Mouse (Mus musculus): ENCODE measurements around the gene Ptcd1. TPM values are rescaled to one million over a fixed set of nuclear protein-coding genes. Genes with fewer than 3 reads are reported as not detected.
"Not testable (repeated sequence)": the region's sequence is repeated elsewhere in the genome, so short reads cannot be mapped to it uniquely, and the experiment has no call there.

The Ptcd1 gene
- total RNA-seq, 1 experiment from 2014 or later: 28.3 TPM

- peak; percentile 53 for DNase-seq
These were observed 2.2 kb downstream of the Ptcd1 start for GRCm38 (mm10) chr5:145164710-145165109.

GRCm38 (mm10) chr5:145161361-145161760 is 5.5 kb downstream of the Ptcd1 start:
- DNase-seq: no peak

- no peak for DNase-seq
These were observed 14.2 kb downstream of the Ptcd1 start for GRCm38 (mm10) chr5:145152690-145153089.

- no peak for DNase-seq
These were observed 17.6 kb downstream of the Ptcd1 start for GRCm38 (mm10) chr5:145149294-145149693.

DNA sequence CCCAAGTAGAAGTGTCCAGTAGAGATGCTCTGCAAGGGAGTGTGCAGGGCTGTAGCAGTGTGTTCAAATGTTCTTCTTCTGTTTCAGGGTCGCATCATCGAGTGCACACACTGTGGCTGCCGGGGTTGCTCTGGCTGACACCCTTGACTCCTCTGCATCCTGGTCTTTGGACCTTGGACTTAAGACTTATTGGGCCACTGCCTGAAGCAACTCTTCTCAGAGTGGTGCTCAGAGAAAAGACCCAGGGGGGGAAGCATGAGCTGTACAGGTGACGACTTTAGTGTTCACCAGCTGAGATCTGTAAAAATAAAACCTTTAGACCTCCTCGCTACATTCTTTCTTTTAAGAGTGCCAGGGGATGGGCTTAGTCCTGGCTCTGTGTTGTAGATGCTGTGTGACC is 19.2 kb downstream of the Ptcd1 start:
- DNase-seq: no peak

DNA sequence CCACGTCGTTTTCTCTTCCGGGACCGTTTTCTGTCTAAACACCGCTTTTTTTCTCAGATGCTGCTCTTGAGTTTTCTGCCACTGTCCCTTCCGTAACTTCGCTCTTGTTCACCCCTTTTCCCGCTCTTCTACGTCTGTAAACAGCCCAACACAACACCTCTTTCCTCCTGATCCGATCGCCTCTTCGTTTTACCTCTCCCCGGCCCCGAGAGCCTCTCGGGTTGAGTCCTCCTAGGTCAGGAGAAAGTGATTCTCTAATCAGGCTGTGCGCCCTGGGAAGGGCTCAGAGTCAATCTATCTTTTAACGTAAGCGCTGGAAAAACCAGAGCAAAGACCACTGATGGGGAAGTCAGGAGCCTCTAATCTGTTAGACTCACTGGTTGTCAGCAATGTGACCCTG is 26.3 kb downstream of the Ptcd1 start:
- DNase-seq: peak; percentile 48

- peak; percentile 98 for DNase-seq
These were observed 27.1 kb downstream of the Ptcd1 start, which contains the start of the genes Pdap1 and Bud31 for GRCm38 (mm10) chr5:145139571-145140519. TSS of gene Pdap1 (minus strand) at chr5:145140238. TSS of gene Bud31 (plus strand) at chr5:145140362.

- DNase-seq: no peak
These were observed 28.1 kb downstream of the Ptcd1 start for GRCm38 (mm10) chr5:145138836-145139235.

GRCm38 (mm10) chr5:145133275-145133674 is 33.6 kb downstream of the Ptcd1 start:
- DNase-seq: not testable (repeated sequence)

GRCm38 (mm10) chr5:145130995-145131394 is 35.9 kb downstream of the Ptcd1 start:
- DNase-seq: no peak

- DNase-seq: peak; percentile 74
These were observed 36.7 kb downstream of the Ptcd1 start for GRCm38 (mm10) chr5:145130191-145130590.

DNA sequence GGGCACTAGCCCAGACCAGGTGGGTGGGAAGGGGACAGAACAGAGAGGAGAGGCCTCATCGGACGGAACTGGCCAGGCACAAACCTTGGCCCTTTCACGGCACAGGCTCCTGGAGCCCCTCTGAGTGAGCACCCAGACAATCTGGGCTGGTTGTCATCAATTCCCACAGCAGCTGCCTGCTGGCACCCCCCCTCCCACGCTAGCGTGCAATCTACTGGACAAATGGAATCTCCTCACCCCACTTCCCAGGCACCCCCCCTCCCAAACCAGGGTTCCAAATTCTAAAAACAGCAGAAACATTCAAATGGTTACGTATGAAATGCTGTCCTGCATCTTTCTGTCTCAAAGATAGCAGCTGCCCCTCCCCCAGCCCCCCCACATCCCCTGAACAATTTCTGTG is 37.1 kb downstream of the Ptcd1 start:
- DNase-seq: not testable (repeated sequence)

GRCm38 (mm10) chr5:145129124-145129523 is 37.8 kb downstream of the Ptcd1 start:
- DNase-seq: peak; percentile 73

GRCm38 (mm10) chr5:145126580-145126979 is 40.3 kb downstream of the Ptcd1 start:
- no peak for DNase-seq

DNA sequence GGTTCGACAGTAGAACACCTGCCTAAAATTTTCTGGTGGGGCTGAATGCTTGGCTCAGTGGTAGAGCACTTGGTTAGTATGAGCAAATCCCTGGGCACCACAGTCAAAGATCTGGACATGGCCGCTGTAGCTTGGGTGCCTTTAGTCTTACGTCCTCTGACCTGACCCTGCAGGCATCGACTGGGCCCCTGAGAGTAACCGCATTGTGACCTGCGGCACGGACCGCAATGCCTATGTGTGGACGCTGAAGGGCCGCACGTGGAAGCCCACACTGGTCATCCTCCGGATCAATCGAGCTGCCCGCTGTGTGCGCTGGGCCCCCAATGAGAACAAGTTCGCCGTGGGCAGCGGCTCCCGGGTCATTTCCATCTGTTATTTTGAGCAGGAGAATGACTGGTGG is 43.5 kb downstream of the Ptcd1 start:
- DNase-seq: no peak

DNA sequence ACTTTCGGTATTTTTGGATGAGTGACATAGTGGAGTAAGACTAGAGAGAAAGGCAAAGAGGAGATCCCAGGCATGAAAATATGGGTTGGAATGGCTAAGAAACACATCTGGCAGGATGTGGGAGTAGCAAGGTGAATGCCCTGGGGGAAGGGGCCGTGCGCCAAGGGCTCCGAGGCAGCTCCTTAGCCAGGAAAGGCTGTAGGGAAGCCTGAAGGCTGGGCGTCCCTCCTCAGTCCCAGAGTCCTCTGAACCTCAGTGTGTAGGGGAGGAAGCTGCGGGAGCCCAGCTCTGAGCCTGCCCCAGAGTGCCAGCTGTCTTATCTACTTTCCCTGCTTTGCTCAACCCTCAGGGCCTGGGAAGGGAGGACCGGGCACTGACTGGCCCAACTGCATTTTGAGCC is 46.0 kb downstream of the Ptcd1 start:
- peak; percentile 36 for DNase-seq

- DNase-seq: peak; percentile 52
These were observed 47.5 kb downstream of the Ptcd1 start for GRCm38 (mm10) chr5:145119385-145119784.

DNA sequence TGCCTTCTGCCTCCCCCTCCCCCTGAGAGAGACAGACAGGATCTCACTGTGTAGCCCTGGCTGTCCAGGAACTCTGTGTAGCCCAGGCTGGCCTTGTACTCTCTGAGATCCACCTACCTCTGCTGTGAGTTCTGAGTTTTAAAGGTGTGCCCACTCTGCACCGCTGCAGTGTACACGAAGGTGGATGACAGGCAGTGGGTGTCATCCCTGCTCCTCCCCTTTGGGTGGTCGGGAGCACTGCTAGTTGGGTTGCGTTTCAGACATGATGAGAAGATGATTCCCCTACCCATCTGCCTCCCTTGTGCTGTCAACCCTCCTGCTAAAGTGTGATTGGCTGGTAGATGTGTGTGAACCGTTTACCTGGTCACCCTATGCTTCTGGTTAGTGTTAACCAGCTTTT is 48.4 kb downstream of the Ptcd1 start:
- no peak for DNase-seq

DNA sequence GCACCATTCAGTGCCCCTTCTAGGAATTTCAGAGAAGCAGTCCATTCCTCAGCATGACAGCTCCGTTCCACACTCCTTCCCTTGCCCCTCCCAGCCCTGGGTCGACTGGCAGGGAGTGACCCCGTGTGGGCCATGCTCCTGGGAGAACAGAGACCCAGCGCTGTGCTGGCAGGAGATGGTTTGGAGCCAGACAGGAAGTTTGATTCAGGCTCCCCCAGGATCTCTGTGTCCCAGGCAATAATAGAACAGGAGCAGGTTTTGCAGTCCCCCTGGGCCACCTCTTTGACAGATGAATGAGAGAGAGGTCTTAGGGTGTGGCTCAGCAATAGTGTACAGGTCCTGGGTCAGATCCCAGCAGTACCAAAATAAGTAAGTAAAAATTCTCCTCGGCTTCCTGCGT is 48.9 kb downstream of the Ptcd1 start:
- DNase-seq: peak; percentile 54

- DNase-seq: peak; percentile 88
These were observed 50.0 kb downstream of the Ptcd1 start for GRCm38 (mm10) chr5:145116916-145117315.

GRCm38 (mm10) chr5:145116316-145116715 is 50.6 kb downstream of the Ptcd1 start:
- peak; percentile 83 for DNase-seq

DNA sequence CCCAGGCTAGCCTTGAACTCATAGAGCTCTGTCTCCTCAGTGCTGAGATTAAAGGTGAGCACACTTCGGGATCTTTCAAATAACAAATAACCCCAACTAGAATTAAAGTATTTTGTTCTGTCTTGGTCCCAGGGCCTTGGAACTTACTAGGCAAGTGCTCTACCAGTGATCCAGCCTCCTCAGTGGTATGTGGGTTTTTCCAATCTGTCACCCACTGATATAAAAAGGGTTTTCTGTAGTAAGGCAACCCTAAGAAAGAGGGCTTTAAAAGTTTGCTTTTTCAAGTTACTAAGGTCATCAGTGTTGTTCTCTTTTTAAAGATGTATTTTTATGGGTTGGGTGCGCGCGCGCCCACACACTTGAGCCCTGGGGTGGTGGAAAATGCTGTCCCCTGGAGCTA is 51.2 kb downstream of the Ptcd1 start:
- DNase-seq: no peak

DNA sequence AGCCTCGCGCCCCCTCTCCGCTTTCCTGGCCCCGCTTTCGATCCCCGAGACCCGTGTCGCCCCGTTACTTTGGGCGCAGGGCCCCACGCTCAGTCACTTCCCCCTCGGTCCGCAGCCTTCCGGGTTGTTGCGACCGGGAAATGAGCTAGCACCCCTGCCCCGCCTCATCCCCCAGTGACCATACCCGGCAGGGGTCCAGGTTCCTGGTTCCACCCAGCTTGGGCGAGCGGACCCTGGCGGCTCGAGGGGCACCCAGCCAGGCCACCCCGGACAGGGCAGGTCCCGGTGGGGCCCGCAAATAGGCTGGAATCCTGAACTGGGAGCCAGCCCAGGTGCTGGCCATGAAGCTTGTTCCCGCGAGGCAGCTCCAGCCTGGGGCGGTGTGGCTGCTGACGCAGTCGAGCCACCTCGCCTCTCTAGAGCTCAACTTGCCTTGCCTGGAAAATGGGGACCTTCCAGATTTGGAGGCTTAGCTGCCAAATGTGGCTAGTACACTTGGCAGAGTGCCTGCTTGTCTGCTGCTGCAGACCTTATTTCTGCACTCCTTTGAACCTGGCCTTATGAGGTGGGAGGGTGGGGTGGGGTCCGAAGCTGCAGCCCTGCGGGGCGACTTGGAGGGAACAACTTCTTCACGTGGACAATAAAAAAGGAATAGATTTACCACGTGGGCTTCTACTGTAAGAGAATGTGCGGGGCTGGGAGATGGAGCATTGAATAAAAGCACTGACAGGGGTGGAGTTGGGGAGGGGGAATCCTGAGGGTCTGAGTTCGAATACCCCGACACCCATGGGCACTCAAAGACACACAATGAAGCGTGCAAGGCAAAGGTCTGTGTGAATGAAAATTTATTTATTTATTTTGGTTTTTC is 52.1 kb downstream of the Ptcd1 start:
- DNase-seq: peak; percentile 83
